Mouse (Mus musculus): ENCODE data around the gene Atp5l. TPM values are rescaled to one million over a fixed set of nuclear protein-coding genes. Genes with fewer than 3 reads are reported as not detected.

The Atp5l gene
- polyA plus RNA-seq, 1 experiment = 150 TPM

DNA sequence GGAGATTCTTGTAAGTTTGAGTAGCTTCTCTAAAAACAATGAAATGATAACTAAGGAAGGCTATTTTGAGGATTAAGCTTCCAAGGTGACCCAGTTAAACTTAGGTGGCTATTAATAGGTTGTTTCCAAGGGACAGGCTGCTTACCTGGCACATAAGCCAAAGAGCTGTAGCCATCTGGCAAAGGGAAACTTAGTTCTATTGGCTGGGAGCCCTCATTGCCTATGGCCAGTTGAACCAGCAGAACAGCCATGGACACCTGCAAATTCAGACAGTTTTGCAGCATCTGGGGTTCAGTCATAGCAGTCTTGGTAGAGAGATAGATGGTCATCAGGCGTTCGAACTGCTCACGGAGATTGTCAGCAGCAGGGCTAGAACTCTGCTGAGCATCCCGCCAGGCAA, 21.9 kb upstream of the Atp5l start:
- TF ChIP-seq POLR2A (IDR thresholded peaks at IDR 0.05; ENCODE audit: borderline replicate concordance, extremely low read depth, low read depth, low read length) (no peak), CTCF (IDR thresholded peaks at IDR 0.05; ENCODE audit: insufficient read depth, low read length) (no peak)
- H3K4me1 ChIP-seq (ENCODE audit: control insufficient read depth, insufficient read depth, low read length) = no peaks in the 10 kb centered on the region
- no peak for DNase-seq
- 96% methylated on average over 4 of the region's 4 CpGs for WGBS
- H3K4me3 ChIP-seq (replicated peaks; ENCODE audit: extremely low read depth, low read depth, low read length) = no peak overlapping the region

DNA sequence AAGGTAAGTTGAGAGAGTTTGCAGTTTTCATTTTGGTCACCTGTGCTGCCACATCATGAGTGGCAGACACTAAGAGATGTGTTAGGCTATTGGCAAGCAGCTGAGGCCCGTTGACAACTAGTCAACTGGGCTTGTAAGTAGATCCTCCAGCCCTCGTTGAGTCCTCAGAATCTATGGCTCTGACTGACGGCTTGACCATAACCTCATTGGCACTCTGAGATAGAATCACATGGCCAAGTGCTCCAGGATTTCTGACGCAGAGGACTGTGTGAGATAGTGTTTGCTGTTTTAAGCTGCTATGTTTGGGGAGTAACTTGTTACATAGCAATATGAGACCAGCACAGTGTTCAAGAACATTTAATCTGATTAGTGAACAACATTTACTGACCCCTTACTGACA, 21.2 kb upstream of the Atp5l start:
- Histone ChIP-seq H3K4me1 (ENCODE audit: control insufficient read depth, insufficient read depth, low read length) (no peaks in the 10 kb centered on the region), H3K4me3 (replicated peaks; ENCODE audit: extremely low read depth, low read depth, low read length) (no peak overlapping the region)
- 79% methylated on average over 4 of the region's 4 CpGs for WGBS
- DNase-seq = no peak
- TF ChIP-seq POLR2A (IDR thresholded peaks at IDR 0.05; ENCODE audit: borderline replicate concordance, extremely low read depth, low read depth, low read length) = no peak
- no peak for TF ChIP-seq CTCF (IDR thresholded peaks at IDR 0.05; ENCODE audit: insufficient read depth, low read length)

GRCm38 (mm10) chr9:44921543-44921942, 1.0 kb upstream of the Atp5l start:
- 64% methylated on average over 2 of the region's 2 CpGs for WGBS

GRCm38 (mm10) chr9:44921123-44921468, 554 bp upstream of the Atp5l start:
- TF ChIP-seq CTCF (IDR thresholded peaks at IDR 0.05; ENCODE audit: insufficient read depth, low read length) (no peak), POLR2A (IDR thresholded peaks at IDR 0.05; ENCODE audit: borderline replicate concordance, extremely low read depth, low read depth, low read length) (no peak)
- H3K4me3 ChIP-seq (replicated peaks; ENCODE audit: extremely low read depth, low read depth, low read length) = peak overlapping the region; percentile 89
- WGBS = under 1% methylated on average over 8 of the region's 8 CpGs
- no peak for DNase-seq
- peaks cover 4% of the 10 kb centered on the region for H3K4me1 ChIP-seq (ENCODE audit: control insufficient read depth, insufficient read depth, low read length)

More at GRCm38 (mm10) chr9:44921543-44921942, 1.0 kb upstream of the Atp5l start:
- DNase-seq = no peak
- TF ChIP-seq POLR2A (IDR thresholded peaks at IDR 0.05; ENCODE audit: borderline replicate concordance, extremely low read depth, low read depth, low read length) (no peak), CTCF (IDR thresholded peaks at IDR 0.05; ENCODE audit: insufficient read depth, low read length) (no peak)
- Histone ChIP-seq H3K4me3 (replicated peaks; ENCODE audit: extremely low read depth, low read depth, low read length) (no peak overlapping the region), H3K4me1 (ENCODE audit: control insufficient read depth, insufficient read depth, low read length) (peaks cover 4% of the 10 kb centered on the region)

- H3K4me1 ChIP-seq (ENCODE audit: control insufficient read depth, insufficient read depth, low read length) = peaks cover 4% of the 10 kb centered on the region
- 30% methylated on average over 2 of the region's 2 CpGs for WGBS
- TF ChIP-seq POLR2A (IDR thresholded peaks at IDR 0.05; ENCODE audit: borderline replicate concordance, extremely low read depth, low read depth, low read length) (no peak), CTCF (IDR thresholded peaks at IDR 0.05; ENCODE audit: insufficient read depth, low read length) (no peak)
These were observed 936 bp downstream of the Atp5l start for GRCm38 (mm10) chr9:44919606-44920005.

DNA sequence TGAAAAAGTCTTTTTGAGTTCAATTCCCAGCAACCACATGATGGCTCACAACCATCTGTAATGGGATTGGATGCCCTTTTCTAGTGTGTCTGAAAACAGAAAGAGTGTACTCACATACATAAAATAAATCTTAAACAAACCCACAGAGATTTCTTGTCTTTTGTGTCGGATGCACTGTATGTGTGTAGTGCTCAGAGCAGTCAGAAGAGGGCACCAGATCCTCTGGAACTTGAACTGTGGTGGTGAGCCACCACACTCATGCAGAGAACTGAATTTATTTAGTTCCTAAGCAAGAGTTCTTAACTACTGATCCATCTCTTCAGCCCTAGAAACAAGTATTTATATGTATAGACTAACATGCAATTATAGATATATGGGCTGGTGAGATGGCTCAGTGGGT, 4.3 kb downstream of the Atp5l start:
- TF ChIP-seq CTCF (IDR thresholded peaks at IDR 0.05; ENCODE audit: insufficient read depth, low read length) (peak; percentile 64), POLR2A (IDR thresholded peaks at IDR 0.05; ENCODE audit: borderline replicate concordance, extremely low read depth, low read depth, low read length) (no peak)
- peak; percentile 20 for DNase-seq
- H3K4me1 ChIP-seq (ENCODE audit: control insufficient read depth, insufficient read depth, low read length) = peaks cover under 1% of the 10 kb centered on the region
- 27% methylated on average over 1 of the region's 1 CpGs for WGBS
- H3K4me3 ChIP-seq (replicated peaks; ENCODE audit: extremely low read depth, low read depth, low read length) = no peak overlapping the region

More at GRCm38 (mm10) chr9:44919606-44920005, 936 bp downstream of the Atp5l start:
- H3K4me3 ChIP-seq (replicated peaks; ENCODE audit: extremely low read depth, low read depth, low read length) = peak overlapping the region; percentile 100
- no peak for DNase-seq

DNA sequence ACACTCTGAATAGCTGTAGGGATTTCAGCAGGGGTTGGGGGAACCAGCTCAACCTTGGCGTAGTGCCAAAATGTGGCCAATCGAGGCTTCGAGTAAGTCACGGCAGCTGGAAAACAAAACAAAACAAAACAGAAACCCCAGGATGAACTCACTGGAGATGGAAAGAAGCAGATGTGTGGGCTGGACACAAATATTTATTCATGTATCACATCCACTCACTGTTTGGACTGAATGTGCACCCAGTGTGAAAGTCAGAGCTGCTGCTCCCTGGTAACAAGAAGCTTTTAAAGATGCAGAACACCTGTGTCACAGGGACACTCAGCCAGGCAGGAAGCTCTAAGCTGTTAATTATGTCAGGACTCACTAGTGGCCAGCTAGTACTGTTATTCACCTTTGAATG, 5.8 kb downstream of the Atp5l start:
- TF ChIP-seq CTCF (IDR thresholded peaks at IDR 0.05; ENCODE audit: insufficient read depth, low read length) (no peak), POLR2A (IDR thresholded peaks at IDR 0.05; ENCODE audit: borderline replicate concordance, extremely low read depth, low read depth, low read length) (no peak)
- WGBS = 15% methylated on average over 4 of the region's 4 CpGs
- Histone ChIP-seq H3K4me3 (replicated peaks; ENCODE audit: extremely low read depth, low read depth, low read length) (no peak overlapping the region), H3K4me1 (ENCODE audit: control insufficient read depth, insufficient read depth, low read length) (no peaks in the 10 kb centered on the region; the same call in none of the 2 replicates)
- no peak for DNase-seq

DNA sequence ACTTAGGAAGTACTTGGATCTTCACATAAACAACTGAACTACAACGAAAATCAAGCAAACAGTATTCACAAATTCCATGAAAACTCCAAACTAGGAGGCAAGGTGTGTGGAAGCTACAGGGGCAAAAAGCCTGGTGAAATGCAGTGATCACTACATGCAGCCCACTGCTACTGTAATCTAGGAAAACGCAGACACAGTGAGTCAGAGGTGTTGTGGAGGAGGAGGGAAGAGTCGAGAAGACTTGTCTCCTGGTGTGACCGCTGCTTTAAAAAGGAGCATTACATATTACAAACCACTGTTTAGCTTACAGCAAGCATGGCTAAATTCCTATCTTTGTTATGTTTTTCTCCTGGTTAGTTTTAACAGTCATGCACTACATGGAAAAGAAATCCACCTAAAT, 9.2 kb downstream of the Atp5l start:
- no peaks in the 10 kb centered on the region; the same call in none of the 2 replicates for H3K4me1 ChIP-seq (ENCODE audit: control insufficient read depth, insufficient read depth, low read length)
- no peak for DNase-seq
- TF ChIP-seq CTCF (IDR thresholded peaks at IDR 0.05; ENCODE audit: insufficient read depth, low read length) (no peak), POLR2A (IDR thresholded peaks at IDR 0.05; ENCODE audit: borderline replicate concordance, extremely low read depth, low read depth, low read length) (no peak)
- no peak overlapping the region for H3K4me3 ChIP-seq (replicated peaks; ENCODE audit: extremely low read depth, low read depth, low read length)
- WGBS = 93% methylated on average over 4 of the region's 4 CpGs

- peaks cover 4% of the 10 kb centered on the region; the same call in 1 of the 2 replicates for H3K4me1 ChIP-seq (ENCODE audit: control insufficient read depth, insufficient read depth, low read length)
- H3K4me3 ChIP-seq (replicated peaks; ENCODE audit: extremely low read depth, low read depth, low read length) = no peak overlapping the region
- DNase-seq = no peak
- 21% methylated on average over 4 of the region's 4 CpGs for WGBS
- TF ChIP-seq CTCF (IDR thresholded peaks at IDR 0.05; ENCODE audit: insufficient read depth, low read length) (no peak), POLR2A (IDR thresholded peaks at IDR 0.05; ENCODE audit: borderline replicate concordance, extremely low read depth, low read depth, low read length) (no peak)
These were observed 14.9 kb downstream of the Atp5l start for GRCm38 (mm10) chr9:44905620-44906019.

DNA sequence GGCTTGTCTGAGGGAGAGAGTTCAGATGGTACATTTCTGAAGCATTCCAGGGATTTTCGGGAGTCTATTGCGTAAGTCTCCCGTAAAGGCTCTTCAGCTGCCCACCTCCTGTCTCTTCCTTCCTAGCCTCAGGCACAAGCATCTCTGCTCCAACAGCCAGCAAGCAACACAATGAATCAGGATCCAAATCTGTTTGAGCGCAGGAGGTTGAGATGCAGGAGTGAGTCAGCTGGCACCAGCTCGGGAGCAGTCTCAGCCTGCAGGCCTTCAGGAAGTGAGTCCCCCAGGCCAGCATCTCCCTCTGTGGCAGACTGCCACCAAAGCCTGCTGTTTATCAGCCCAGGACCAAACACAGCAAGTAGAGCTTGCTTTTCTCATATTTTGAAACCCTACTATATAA, 15.6 kb downstream of the Atp5l start:
- WGBS = 34% methylated on average over 5 of the region's 5 CpGs
- DNase-seq = no peak
- peaks cover 4% of the 10 kb centered on the region; the same call in 1 of the 2 replicates for H3K4me1 ChIP-seq (ENCODE audit: control insufficient read depth, insufficient read depth, low read length)

More for the DNA sequence above, 15.6 kb downstream of the Atp5l start:
- H3K4me3 ChIP-seq (replicated peaks; ENCODE audit: extremely low read depth, low read depth, low read length) = no peak overlapping the region
- TF ChIP-seq CTCF (IDR thresholded peaks at IDR 0.05; ENCODE audit: insufficient read depth, low read length) (no peak), POLR2A (IDR thresholded peaks at IDR 0.05; ENCODE audit: borderline replicate concordance, extremely low read depth, low read depth, low read length) (no peak)

Measured in lung, adult 2 months (tissue).